Mouse (Mus musculus) lung, postnatal 14 days (tissue): Measurements from ENCODE around the gene T2.
"Not testable (repeated sequence)": the region's sequence is repeated elsewhere in the genome, so short reads cannot be mapped to it uniquely, and the experiment has no call there.

ENCODE experiments used
- DNase-seq: peaks from one replicate; pipeline ENCODE4 v3.0.0; 2021

Gene T2

DNA sequence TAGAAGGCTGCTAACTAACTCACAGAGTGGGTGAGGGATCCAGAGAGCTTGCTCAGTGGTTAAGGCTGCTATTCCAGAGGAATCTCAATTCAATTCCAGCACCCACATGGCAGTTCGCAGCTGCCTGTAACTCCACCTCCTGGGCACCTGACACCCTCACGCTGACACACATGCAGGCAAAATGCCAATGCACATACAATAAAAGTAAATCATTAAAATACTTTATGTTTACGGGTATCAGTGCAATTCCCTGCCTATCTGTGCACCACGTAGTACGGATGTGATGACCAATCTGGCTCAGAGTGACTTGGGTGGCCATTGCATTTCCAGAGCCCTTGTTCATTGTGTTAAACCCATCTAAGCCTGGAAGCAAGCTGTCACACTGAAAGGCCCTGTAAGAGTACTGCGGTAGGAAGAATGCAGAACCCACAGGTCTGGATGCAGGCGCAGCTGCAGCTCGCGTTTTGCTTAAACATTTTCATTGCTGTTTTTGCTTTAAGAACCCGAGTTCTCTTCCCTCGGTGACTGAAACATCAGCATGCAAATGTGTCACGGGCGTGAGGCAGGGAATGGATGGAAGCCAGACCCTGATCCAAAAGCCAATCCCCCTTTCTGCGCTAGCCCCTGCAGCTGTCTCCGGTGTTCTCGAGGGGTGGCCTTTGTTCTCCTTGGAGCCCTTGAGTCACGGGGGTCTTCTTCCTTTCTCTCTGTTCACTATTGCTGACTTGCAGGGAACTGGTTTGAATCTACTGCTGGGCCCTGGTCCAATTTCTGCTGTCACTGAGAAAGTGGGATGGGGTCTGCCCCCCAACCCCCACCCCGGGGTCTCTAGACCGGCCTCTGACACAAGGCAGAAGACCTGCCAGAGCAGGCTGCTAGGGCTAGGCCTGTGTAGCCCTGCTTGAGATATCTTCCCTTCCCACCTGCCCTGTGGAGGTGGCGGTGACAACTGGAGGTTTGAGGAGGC is 12.0 kb downstream of the T2 start:
- DNase-seq: no peak

- DNase-seq: no peak
These were observed 12.8 kb downstream of the T2 start for GRCm38 (mm10) chr17:8368570-8368969.

- DNase-seq: no peak
These were observed 13.4 kb downstream of the T2 start for GRCm38 (mm10) chr17:8369171-8369570.

DNA sequence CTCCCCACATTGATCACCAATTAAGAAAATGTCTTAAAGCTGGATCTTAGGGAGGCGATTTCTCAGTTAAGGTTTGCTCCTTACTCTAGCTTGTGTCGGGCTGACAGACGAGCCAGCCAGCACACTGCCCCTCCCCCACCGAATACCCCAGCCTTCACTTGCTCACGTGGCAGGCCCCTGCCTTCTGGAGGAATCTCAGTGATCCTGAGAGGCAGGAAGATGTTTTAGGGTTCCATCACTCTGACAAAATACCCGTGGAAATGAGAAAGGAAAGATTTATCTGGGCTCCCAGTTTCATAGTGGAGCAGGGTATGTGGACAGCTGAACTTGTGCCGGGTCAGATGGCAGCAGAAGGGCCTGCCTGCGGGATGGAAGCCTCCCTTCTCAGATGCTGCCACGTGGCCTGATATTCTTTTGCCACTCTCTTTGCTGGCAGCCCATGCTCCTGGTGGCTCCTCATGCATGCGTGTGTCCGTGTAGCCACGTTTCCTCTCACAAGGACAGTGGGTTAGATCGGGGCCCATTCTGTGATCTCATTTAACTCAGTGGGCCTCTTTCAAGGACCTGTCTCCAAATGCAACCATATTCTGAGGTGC is 14.9 kb downstream of the T2 start:
- no peak for DNase-seq

- peak; percentile 66 for DNase-seq
These were observed 16.0 kb downstream of the T2 start for GRCm38 (mm10) chr17:8371834-8372233.

DNA sequence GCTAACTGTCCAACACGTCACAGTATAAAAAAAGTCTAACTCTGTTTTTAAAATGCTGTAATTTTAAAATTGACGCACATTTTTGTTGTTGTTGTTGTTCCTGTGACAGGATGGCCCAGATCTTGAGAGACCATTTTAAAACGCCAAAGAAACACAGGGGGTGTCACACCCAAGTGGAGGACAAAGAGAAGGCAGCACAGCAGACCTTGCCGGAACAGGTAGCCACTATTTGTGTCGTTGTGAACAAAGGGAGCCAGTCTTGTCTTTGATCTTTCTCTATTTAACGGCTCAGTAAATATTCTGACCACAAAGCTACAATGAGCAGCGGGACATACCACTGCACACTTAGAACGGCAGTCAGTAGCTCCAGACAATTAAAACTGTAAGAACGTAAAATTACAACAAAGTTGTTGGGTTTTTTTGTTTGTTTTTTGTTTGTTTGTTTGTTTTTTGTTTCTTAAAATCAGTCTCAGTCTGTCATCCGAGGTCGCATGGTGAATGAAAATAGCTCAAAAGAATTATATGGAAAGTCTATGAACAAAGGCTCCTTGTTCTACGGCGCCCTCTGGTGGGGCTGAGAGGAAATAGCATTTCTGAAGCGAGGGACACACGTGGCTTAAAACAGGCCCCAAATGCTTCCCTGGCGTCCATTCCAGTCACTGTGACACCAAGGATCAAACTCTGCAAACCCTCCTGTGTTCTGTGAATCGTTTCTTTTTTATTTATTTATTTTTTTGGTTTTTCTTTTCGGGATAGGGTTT is 16.7 kb downstream of the T2 start:
- peak; percentile 82 for DNase-seq

GRCm38 (mm10) chr17:8377298-8377697 is 21.5 kb downstream of the T2 start:
- DNase-seq: no peak

DNA sequence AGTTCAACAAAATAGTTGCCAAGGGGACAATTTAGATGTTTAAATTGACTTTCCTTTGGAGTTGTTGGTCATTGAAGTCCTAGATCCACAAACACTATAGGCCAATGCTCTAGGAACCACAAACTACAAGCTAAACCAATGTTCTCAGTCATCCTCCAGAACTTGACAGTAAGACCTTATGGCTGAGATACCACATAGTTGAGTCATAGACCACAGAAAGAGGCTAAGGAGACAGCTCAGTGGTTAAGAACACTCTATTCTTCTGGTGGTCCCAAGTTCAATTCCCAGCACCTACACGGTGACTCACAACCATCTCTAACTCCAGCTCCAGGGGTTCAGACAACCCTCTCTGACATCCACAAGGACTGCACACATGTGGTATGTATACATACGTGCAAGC is 29.6 kb downstream of the T2 start:
- DNase-seq: no peak

GRCm38 (mm10) chr17:8388463-8388862 is 32.7 kb downstream of the T2 start:
- DNase-seq: peak; percentile 25

DNA sequence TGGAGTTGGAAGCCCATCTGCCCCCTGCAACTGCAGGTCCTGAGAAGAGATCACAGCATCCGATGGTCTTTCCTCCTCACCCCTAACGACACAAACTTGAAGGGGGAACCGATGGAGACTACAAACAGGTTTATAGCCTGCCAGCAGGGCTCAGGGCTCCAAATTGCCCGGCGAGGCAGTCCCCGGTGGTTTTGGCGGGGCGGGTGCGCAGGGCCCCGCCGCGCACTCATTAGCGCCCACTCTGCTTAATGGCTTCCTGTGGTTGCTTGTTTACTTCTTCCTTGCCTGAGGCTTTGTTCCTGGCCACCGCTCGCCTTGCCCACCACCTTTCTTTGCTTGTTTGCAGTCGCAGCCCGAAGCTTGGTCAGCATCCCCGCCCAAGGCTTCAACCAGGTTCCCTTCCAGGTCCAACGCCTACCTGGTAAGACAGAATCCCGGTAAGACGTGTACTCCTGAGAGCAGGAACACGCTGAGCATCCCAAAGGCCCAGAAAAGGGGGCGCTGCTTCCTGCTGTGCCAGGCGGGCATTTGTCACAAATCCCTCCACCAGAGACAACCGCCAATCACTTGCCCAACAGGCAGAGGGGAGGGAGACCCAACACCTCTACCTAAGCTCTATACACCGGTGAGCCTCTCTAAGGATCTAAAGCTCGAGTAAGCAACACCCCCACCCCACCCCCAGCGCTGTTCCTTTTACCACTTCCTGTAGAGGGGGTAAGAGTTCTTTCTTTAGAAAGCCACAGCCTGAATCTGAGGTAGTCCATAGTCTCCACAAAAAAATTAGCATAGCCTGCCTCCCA is 33.4 kb downstream of the T2 start:
- no peak for DNase-seq

GRCm38 (mm10) chr17:8389790-8390095 is 34.0 kb downstream of the T2 start:
- DNase-seq: no peak

DNA sequence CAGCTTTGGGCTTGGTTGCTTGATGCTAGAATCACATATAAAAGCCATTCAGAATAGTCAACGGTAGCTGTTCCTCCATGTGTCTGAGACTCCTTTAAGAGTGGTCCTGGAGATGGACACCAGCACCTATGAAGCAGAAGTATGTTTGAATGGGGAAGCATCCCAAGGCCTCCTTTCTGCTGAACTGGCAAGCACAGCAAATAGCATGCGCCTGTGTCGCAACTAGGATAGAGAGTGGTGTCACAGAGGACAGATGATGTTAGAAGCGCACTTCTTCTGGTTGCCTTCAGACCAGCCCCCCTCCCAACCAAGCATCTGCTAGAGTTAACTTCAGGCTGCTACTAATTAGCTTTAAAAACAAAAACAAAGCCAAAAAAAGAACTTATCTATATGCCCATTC is 34.7 kb downstream of the T2 start:
- DNase-seq: no peak

DNA sequence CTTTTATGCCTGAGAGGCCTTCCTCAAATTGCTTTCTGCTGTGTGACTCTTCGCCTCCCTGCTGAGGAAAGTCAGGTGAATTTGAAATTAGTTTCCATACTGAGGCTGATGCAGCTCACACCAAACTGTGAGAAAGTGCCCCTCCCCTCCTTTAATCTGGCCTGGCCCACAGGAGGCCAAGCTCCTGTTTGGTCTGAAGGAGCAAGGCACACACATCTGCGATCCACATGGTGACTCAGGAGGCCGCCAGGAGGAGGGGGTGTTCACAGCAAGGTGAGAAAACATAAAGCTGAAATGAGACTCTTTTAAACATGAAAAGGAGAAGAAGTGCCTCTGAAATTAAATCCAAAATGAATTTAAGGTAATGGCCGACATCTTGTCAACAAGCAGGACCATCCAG is 40.6 kb downstream of the T2 start:
- DNase-seq: no peak

DNA sequence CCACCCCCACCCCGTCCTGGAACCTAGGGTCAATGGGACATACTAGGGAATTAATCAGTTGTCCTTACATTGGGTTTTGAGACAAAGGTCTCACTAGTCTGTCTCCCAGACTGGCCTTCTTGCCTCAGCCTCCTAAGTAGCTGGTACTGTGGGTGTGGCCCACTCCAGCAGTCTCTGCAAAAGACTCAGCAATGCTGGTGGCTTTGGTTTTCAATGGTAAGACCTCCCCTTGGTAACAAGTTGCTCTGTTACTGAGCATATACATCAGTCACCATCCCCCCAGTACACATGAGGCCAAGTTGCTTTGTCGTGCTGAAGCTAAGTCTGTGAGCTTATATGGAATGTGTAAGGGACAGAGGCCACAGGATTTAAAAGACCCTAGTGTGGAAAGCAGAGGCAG is 42.2 kb downstream of the T2 start:
- no peak for DNase-seq

- not testable (repeated sequence) for DNase-seq
These were observed 48.1 kb downstream of the T2 start for GRCm38 (mm10) chr17:8403932-8404331.

GRCm38 (mm10) chr17:8406285-8406684 is 50.5 kb downstream of the T2 start:
- DNase-seq: no peak

DNA sequence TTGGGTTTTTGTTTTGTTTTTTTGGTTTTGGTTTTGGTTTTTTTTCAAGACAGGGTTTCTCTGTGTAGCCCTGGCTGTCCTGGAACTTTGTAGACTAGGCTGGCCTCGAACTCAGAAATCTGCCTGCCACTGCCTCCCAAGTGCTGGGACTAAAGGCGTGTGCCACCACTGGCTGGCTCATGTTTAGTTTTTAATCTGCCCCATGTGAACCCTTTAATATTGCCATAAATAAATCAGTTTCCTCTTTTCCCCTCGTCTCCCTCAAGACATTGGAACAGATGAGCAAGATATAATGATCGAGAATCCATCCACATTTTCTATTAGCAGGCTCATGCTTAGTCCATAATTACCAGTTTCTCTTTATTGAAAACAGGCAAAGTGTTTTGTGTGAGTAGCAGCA is 52.2 kb downstream of the T2 start:
- DNase-seq: not testable (repeated sequence)

- no peak for DNase-seq
These were observed 53.0 kb downstream of the T2 start for GRCm38 (mm10) chr17:8408589-8409295.

DNA sequence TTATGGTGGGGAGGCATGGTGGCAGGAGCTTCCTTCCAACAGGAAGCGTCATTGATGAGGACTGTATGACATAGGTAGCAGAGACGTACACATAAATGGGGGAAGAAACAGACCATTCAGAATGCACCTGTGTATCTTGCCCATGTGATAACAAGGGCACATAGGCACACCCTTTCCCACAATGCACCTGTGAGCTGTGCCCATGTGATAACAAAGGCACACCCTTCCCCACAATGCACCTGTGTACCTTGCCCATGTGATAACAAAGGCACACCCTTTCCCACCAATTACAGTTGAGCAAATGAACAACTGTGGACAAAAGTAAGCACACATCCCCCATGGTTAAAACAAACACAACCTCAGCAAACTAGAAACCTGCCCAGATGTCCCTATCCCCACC is 54.5 kb downstream of the T2 start:
- no peak for DNase-seq

- no peak for DNase-seq
These were observed 57.9 kb downstream of the T2 start for GRCm38 (mm10) chr17:8413656-8414055.

DNA sequence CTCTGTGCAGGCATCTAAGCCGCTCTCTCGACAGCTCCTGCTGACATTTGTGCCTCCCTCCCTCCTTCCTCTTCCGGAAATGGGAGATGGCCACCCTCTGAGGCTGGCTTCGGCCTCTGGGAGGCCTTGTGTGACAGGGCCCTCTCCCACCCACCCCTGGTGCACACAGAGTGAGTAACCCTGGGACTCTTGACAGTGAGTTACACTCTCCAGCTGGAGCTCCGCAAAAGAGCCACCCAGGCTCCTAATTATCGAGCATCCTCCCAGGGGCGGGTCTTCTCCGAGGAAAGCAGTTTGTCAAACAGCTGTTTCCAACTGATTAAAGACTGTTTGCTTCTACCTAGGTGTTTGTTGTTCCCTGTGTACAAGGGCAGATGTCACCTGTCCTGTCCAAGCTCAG is 59.7 kb downstream of the T2 start:
- DNase-seq: no peak

- DNase-seq: no peak
These were observed 61.1 kb downstream of the T2 start for GRCm38 (mm10) chr17:8416865-8417264.
